8 mouse cellular contexts compared by ENCODE assay signal in the genomic region with DNA sequence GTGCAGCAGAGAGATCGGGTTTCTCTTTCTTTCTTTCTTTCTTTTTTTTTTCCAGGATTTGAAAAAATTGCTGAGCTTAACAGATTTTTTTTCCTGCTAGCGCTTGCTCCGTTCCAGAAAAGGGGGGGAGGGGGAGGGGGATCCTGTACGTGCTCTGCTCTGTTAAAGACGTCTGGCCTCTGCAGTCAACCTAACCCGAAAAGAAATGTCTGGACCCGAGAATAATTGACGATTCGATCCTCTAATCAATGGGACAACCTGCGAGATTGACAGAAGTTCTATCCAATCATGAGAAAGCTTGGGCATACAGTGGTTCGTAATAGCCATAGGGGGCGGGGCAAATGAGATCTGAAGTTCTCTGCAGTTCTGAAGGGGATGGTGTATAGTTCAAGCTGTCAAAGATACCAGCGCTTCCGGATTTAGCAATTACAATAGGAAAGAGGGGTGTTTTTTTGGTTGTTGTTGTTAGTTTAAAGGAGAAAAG. TPM values are rescaled to one million over a fixed set of nuclear protein-coding genes. Genes with fewer than 3 reads are reported as not detected.
A peak's percentile ranks its signal among the peaks of the same experiment; 100 is the strongest.
DNase-seq lines count a peak whose midpoint lies in the region; ATAC-seq and TF ChIP-seq lines count a peak whose summit lies in the region.

No protein-coding gene starts in this region.

- no peak for TF ChIP-seq CTCF in testis, adult 2 months (IDR thresholded peaks at IDR 0.05; ENCODE audit: control insufficient read depth, insufficient read depth, insufficient replicate concordance, low read depth, low read length)

- peak; percentile 78 for ATAC-seq in forebrain, embryonic 15.5 days (replicated peaks)
- peak; percentile 67 for ATAC-seq in neural tube, embryonic 14.5 days (ENCODE audit: low read depth)

- H3K27me3 ChIP-seq in forebrain, embryonic 15.5 days = no peaks in the 10 kb centered on the region
- 0 out of 2 replicates have a peak, but pooled peaks cover under 1% of the 10 kb centered on the region for H3K27me3 ChIP-seq in neural tube, embryonic 14.5 days (ENCODE audit: control insufficient read depth, insufficient read depth, low read length)
- H3K27me3 ChIP-seq in testis, adult 2 months (ENCODE audit: control insufficient read depth, insufficient read depth, low read length) = no peaks in the 10 kb centered on the region

- TF ChIP-seq POLR2A in testis, adult 2 months (IDR thresholded peaks at IDR 0.05; ENCODE audit: control insufficient read depth, low read depth, low read length) = no peak

- intact Hi-C loops in heart, postnatal 25 days (cut with DNase I) = loop anchor here (5.0 kb wide), 1 partner anchor 549 kb away; no protein-coding TSS in a partner anchor

- H3K27ac ChIP-seq in forebrain, embryonic 15.5 days (replicated peaks) = peak overlapping the region; percentile 97
- peak overlapping the region; percentile 80; the same call in 1 of the 2 replicates for H3K27ac ChIP-seq in neural tube, embryonic 14.5 days (ENCODE audit: low read depth, low read length)
- no peak overlapping the region for H3K27ac ChIP-seq in testis, adult 2 months (ENCODE audit: control insufficient read depth, insufficient read depth, low read depth, low read length)

- 0 out of 2 replicates have a peak overlapping the region, but pooled peaks have one; percentile 48 for H3K9ac ChIP-seq in forebrain, embryonic 15.5 days (replicated peaks)
- H3K9ac ChIP-seq in neural tube, embryonic 14.5 days (replicated peaks; ENCODE audit: low read depth, low read length) = peak overlapping the region; percentile 49; the same call in 1 of the 2 replicates

- no peaks in the 10 kb centered on the region for H3K9me3 ChIP-seq in forebrain, embryonic 15.5 days
- no peaks in the 10 kb centered on the region for H3K9me3 ChIP-seq in neural tube, embryonic 14.5 days (ENCODE audit: control insufficient read depth, low read length)

- 0% methylated on average over 14 of the region's 14 CpGs for WGBS in forebrain, embryonic 15.5 days
- under 1% methylated on average over 14 of the region's 14 CpGs for WGBS in neural tube, embryonic 14.5 days

- no peaks in the 10 kb centered on the region for H3K36me3 ChIP-seq in forebrain, embryonic 15.5 days
- no peaks in the 10 kb centered on the region for H3K36me3 ChIP-seq in neural tube, embryonic 14.5 days (ENCODE audit: control insufficient read depth, insufficient read depth, low read length)
- no peaks in the 10 kb centered on the region for H3K36me3 ChIP-seq in testis, adult 2 months (ENCODE audit: control insufficient read depth, insufficient read depth, low read length)

- H3K4me1 ChIP-seq in forebrain, embryonic 15.5 days = peaks cover 39% of the 10 kb centered on the region
- H3K4me1 ChIP-seq in neural tube, embryonic 14.5 days (ENCODE audit: control insufficient read depth, insufficient read depth, low read length) = 0 out of 2 replicates have a peak, but pooled peaks cover 2% of the 10 kb centered on the region
- peaks cover 7% of the 10 kb centered on the region for H3K4me1 ChIP-seq in testis, adult 2 months (ENCODE audit: control insufficient read depth, insufficient read depth, low read length)

- peak; percentile 100 for DNase-seq in MEL-GATA-1-ER (ENCODE audit: extremely low read depth, low read depth)
- peak; percentile 90 to 94 for DNase-seq in cerebellum, adult 18-20 months
- DNase-seq in heart, postnatal 25 days (ENCODE audit: low spot score) = peak; percentile 88
- DNase-seq in layer of hippocampus, adult 11-12 months (ENCODE audit: low spot score) = peak; percentile 97
- peak; percentile 92 to 97 for DNase-seq in lung, adult 18-20 months

- peak overlapping the region; percentile 58 for H3K4me2 ChIP-seq in forebrain, embryonic 15.5 days (replicated peaks)
- peak overlapping the region; percentile 73 for H3K4me2 ChIP-seq in neural tube, embryonic 14.5 days (ENCODE audit: low read depth, low read length)

- H3K4me3 ChIP-seq in forebrain, embryonic 15.5 days = peak overlapping the region; percentile 46
- peak overlapping the region; percentile 39 for H3K4me3 ChIP-seq in neural tube, embryonic 14.5 days (ENCODE audit: low read depth, low read length)
- peak overlapping the region; percentile 40 for H3K4me3 ChIP-seq in testis, adult 2 months (ENCODE audit: control insufficient read depth, low read depth, low read length)

RNA-seq across cellular contexts. Expression of a gene that starts 0.6 kb away (rescaled TPM):
- 98.3 and 101 TPM in 2 replicates for polyA plus RNA-seq in forebrain, embryonic 15.5 days (2015; fragmentation: Nextera tagmentation; extraction: Ambion mirVana)
- total RNA-seq in heart, postnatal 25 days (2021) = 100 to 1,000 TPM; 134 to 149 TPM
- polyA plus RNA-seq in neural tube, embryonic 14.5 days (2014; fragmentation: Nextera tagmentation; extraction: Ambion mirVana) = 50.0 and 55.0 TPM in 2 replicates
- 6.4 and 8.1 TPM in 2 replicates for polyA plus RNA-seq in testis, adult 2 months (2012; rRNA removed)

RNA-seq across cellular contexts. Expression of a gene that starts 4.7 kb away (rescaled TPM):
- 39.8 and 45.7 TPM in 2 replicates for polyA plus RNA-seq in forebrain, embryonic 15.5 days (2015; fragmentation: Nextera tagmentation; extraction: Ambion mirVana)
- total RNA-seq in heart, postnatal 25 days (2021) = not detected
- 22.6 and 24.6 TPM in 2 replicates for polyA plus RNA-seq in neural tube, embryonic 14.5 days (2014; fragmentation: Nextera tagmentation; extraction: Ambion mirVana)
- polyA plus RNA-seq in testis, adult 2 months (2012; rRNA removed) = 0.17 and 0.74 TPM in 2 replicates

Comparison
In these comparisons a context has a peak if more than half of its experiments do, and no peak if none do; other contexts are left out.
1. RNA of a gene that starts 4.7 kb away (polyA plus RNA-seq): 39.8 to 45.7 TPM in forebrain, embryonic 15.5 days and 22.6 to 24.6 TPM in neural tube, embryonic 14.5 days; 0.17 to 0.74 TPM in testis, adult 2 months; every median in the first group is over 10 times any median in the second.
2. Peak in every context shown above with its lines, with median percentiles within 50 percentile points of each other: DNase-seq and H3K4me3 ChIP-seq.